Mouse (Mus musculus) midbrain, embryonic 14.5 days (tissue): Measurements from ENCODE around the gene Fmo3. TPM values are rescaled to one million over a fixed set of nuclear protein-coding genes. Genes with fewer than 3 reads are reported as not detected.

Source experiments
- ATAC-seq: fragments of 200-750 bp; cut with Nextera tagmentation; 2 replicates; pipeline ENCODE4 v1.8.0; 2017; ENCODE audit warnings: moderate number of reproducible peaks, moderate library complexity; ENCODE audit not compliant: low FRiP score, low TSS enrichment
- DNase-seq: peaks from one replicate; pipeline ENCODE4 v3.0.0-alpha.2; 2015
- H3K27ac ChIP-seq: fragments of 300-500 bp; sonication (generic); replicated peaks from 2 replicates; pipeline ENCODE4 v1.5.1; 2014; ENCODE audit warnings: mild to moderate bottlenecking, low read depth, low read length, moderate library complexity
- H3K27me3 ChIP-seq: fragments of 300-500 bp; sonication (generic); 2 replicates; pipeline ENCODE4 v1.6.1; 2014; ENCODE audit warnings: low read length, control low read depth, mixed read lengths; ENCODE audit not compliant: control insufficient read depth, insufficient read depth
- H3K36me3 ChIP-seq: fragments of 300-500 bp; sonication (generic); 2 replicates; pipeline ENCODE4 v1.6.1; 2014; ENCODE audit warnings: low read length, control low read depth; ENCODE audit not compliant: control insufficient read depth, insufficient read depth
- H3K4me1 ChIP-seq: fragments of 300-500 bp; sonication (generic); 2 replicates; pipeline ENCODE4 v1.6.1; 2014; ENCODE audit warnings: mild to moderate bottlenecking, antibody characterized with exemption, low read length, control low read depth; ENCODE audit not compliant: control insufficient read depth, insufficient read depth
- H3K4me2 ChIP-seq: fragments of 300-500 bp; sonication (generic); 2 replicates; pipeline ENCODE4 v1.6.1; 2014; ENCODE audit warnings: mild to moderate bottlenecking, low read length, moderate library complexity
- H3K4me3 ChIP-seq: fragments of 300-500 bp; sonication (generic); replicated peaks from 2 replicates; pipeline ENCODE4 v1.5.1; 2014; ENCODE audit warnings: low read depth, low read length
- H3K9ac ChIP-seq: fragments of 300-500 bp; sonication (generic); replicated peaks from 2 replicates; pipeline ENCODE4 v1.6.1; 2014; ENCODE audit warnings: mild to moderate bottlenecking, low read length, moderate library complexity
- H3K9me3 ChIP-seq: fragments of 300-500 bp; sonication (generic); 2 replicates; pipeline ENCODE4 v1.6.1; 2016; ENCODE audit warnings: low read length, control low read depth, mixed read lengths; ENCODE audit not compliant: control insufficient read depth
- WGBS: fragments of 180-500 bp; shearing (Covaris S2); extraction: QIAGEN DNeasy Blood & Tissue Kit; methylation state at CpG from one replicate; pipeline ENCODE4 v1.1.7; 2014; 5-methylcytosine and 5-hydroxymethylcytosine counted together
- polyA plus RNA-seq: library from polyadenylated mRNA; unstranded; fragments of >200 nt; fragmentation: Nextera tagmentation; extraction: Ambion mirVana; gene quantifications from 2 replicates; pipeline ENCODE4 v1.2.1, GENCODE M21; 2014

The Fmo3 gene
- polyA plus RNA-seq, 1 experiment from 2014 or later: not detected

- no peak for ATAC-seq
- H3K9me3 ChIP-seq: no peaks in the 10 kb centered on the region
- H3K4me3 ChIP-seq: no peak overlapping the region
- DNase-seq: no peak
- no peaks in the 10 kb centered on the region for H3K36me3 ChIP-seq
- H3K9ac ChIP-seq: no peak overlapping the region
- H3K27me3 ChIP-seq: no peaks in the 10 kb centered on the region
- 87% methylated on average over 4 of the region's 4 CpGs for WGBS
- H3K27ac ChIP-seq: no peak overlapping the region
- no peak overlapping the region for H3K4me2 ChIP-seq
- no peaks in the 10 kb centered on the region for H3K4me1 ChIP-seq
Observed at GRCm38 (mm10) chr1:162914932-162915556, 69.3 kb downstream of the Fmo3 start.

- H3K9me3 ChIP-seq: no peaks in the 10 kb centered on the region
- ATAC-seq (no peak), DNase-seq (no peak)
- no peaks in the 10 kb centered on the region for H3K36me3 ChIP-seq
- H3K27me3 ChIP-seq: no peaks in the 10 kb centered on the region
- H3K27ac ChIP-seq: no peak overlapping the region
- H3K4me2 ChIP-seq: no peak overlapping the region
- no peaks in the 10 kb centered on the region for H3K4me1 ChIP-seq
- H3K9ac ChIP-seq: no peak overlapping the region
- H3K4me3 ChIP-seq: no peak overlapping the region
Observed at GRCm38 (mm10) chr1:162912085-162912484, 72.2 kb downstream of the Fmo3 start.

Other genes with a start within 250 kb of the Fmo3 start
- gene Prrc2c, start 244.0 kb downstream of the Fmo3 start, polyA plus RNA-seq: 165 TPM in 2 replicates
- gene Fmo4, start 170.6 kb downstream of the Fmo3 start, polyA plus RNA-seq: 0.27 and 0.33 TPM in 2 replicates
- gene Fmo1, start 117.9 kb downstream of the Fmo3 start, polyA plus RNA-seq: 15.7 and 29.0 TPM in 2 replicates
- not detected in 2 replicates for gene Fmo2, start 85.8 kb downstream of the Fmo3 start, polyA plus RNA-seq
- gene Fmo6, start 47.0 kb downstream of the Fmo3 start, polyA plus RNA-seq: not detected in 2 replicates
- gene Mroh9, start 101.1 kb upstream of the Fmo3 start, polyA plus RNA-seq: not detected in 2 replicates